Mouse (Mus musculus) ES-Bruce4 (cell line): ENCODE measurements at regions not wholly inside any gene's neighbourhood (a gene's known extent, or its start where the extent isn't known, plus 50 kb on each side); places are given as distances from the start of the nearest gene placed in this dataset.

ENCODE experiments used
- CTCF ChIP-seq: IDR thresholded peaks from one replicate; pipeline ENCODE4 v1.8.1; 2011; ENCODE audit warnings: low read depth, low read length
- POLR2A ChIP-seq: IDR thresholded peaks from one replicate; pipeline ENCODE4 v1.8.1; 2011; ENCODE audit warnings: low read length; ENCODE audit not compliant: insufficient read depth

- TF ChIP-seq CTCF (no peak), POLR2A (no peak)
Measured at GRCm38 (mm10) chr7:125334769-125335168, 109.7 kb upstream of the Kdm8 start.
